Mouse (Mus musculus) ES-E14 (cell line): ENCODE measurements at regions not wholly inside any gene's neighbourhood (a gene's known extent, or its start where the extent isn't known, plus 50 kb on each side); places are given as distances from the start of the nearest gene placed in this dataset.
"Not testable (repeated sequence)": the region's sequence is repeated elsewhere in the genome, so short reads cannot be mapped to it uniquely, and the experiment has no call there.

Experiments used
- DNase-seq: peaks from one replicate; pipeline ENCODE4 v3.0.0-alpha.2; 2013; ENCODE audit warnings: low read depth, low spot score
- H3K27ac ChIP-seq: 2 replicates; pipeline ENCODE4 v1.5.1; 2012; ENCODE audit warnings: low read depth, mild to moderate bottlenecking, low read length, moderate library complexity, mixed read lengths; ENCODE audit not compliant: poor library complexity, insufficient read depth, severe bottlenecking
- H3K36me3 ChIP-seq: 2 replicates; pipeline ENCODE4 v1.6.1; 2012; ENCODE audit warnings: mild to moderate bottlenecking, low read length, moderate library complexity, mixed read lengths; ENCODE audit not compliant: control insufficient read depth, poor library complexity, insufficient read depth, severe bottlenecking
- H3K4me1 ChIP-seq, 2 experiments: fragments of 150-350 bp in 1 of 2; sonication (generic) in 1 of 2; 2 replicates each; pipeline ENCODE4 v1.6.1; 2012; ENCODE audit warnings: low read length in 2 of 2, mild to moderate bottlenecking in 1 of 2, mixed read lengths in 1 of 2; ENCODE audit not compliant: control insufficient read depth in 2 of 2, insufficient read depth in 2 of 2, poor library complexity in 1 of 2
- H3K4me3 ChIP-seq, 2 experiments: fragments of 150-350 bp in 1 of 2; sonication (generic) in 1 of 2; 2 replicates each; pipeline ENCODE4 v1.5.1; 2012; ENCODE audit warnings: low read length in 2 of 2, low read depth in 1 of 2, mild to moderate bottlenecking in 1 of 2, mixed read lengths in 1 of 2; ENCODE audit not compliant: insufficient read depth in 1 of 2, poor library complexity in 1 of 2, severe bottlenecking in 1 of 2
- H3K9ac ChIP-seq: 2 replicates; pipeline ENCODE4 v1.6.1; 2012; ENCODE audit warnings: low read depth, mild to moderate bottlenecking, low read length, mixed read lengths; ENCODE audit not compliant: poor library complexity, insufficient read depth, severe bottlenecking
- H3K9me3 ChIP-seq: fragments of 150-350 bp; sonication (generic); 2 replicates; pipeline ENCODE4 v1.6.1; 2012; ENCODE audit warnings: low read depth, mild to moderate bottlenecking, low read length; ENCODE audit not compliant: control insufficient read depth, insufficient read depth
- CHD2 ChIP-seq: IDR thresholded peaks from 2 replicates; pipeline ENCODE4 v1.6.1; 2014; ENCODE audit warnings: mild to moderate bottlenecking, low read depth, low read length, inconsistent platforms
- HCFC1 ChIP-seq: IDR thresholded peaks from 2 replicates; pipeline ENCODE4 v1.6.1; 2012; ENCODE audit warnings: low read length, inconsistent platforms, borderline replicate concordance; ENCODE audit not compliant: insufficient read depth
- MAFK ChIP-seq: IDR thresholded peaks from 2 replicates; pipeline ENCODE4 v1.6.1; 2014; ENCODE audit warnings: mild to moderate bottlenecking, low read depth, low read length, inconsistent platforms; ENCODE audit not compliant: insufficient read depth
- ZC3H11A ChIP-seq: IDR thresholded peaks from 2 replicates; pipeline ENCODE4 v1.6.1; 2012; ENCODE audit warnings: low read depth, mild to moderate bottlenecking, inconsistent platforms, low read length, borderline replicate concordance
- ZNF384 ChIP-seq: IDR thresholded peaks from 2 replicates; pipeline ENCODE4 v1.6.1; 2012; ENCODE audit warnings: low read depth, low read length, inconsistent platforms
- in situ Hi-C, 2 experiments: fragments of 600-800 bp; cut with MboI; formaldehyde crosslinking; loops; one replicate each; pipeline ENCODE4 v1.15.1; 2025; ENCODE audit warnings: low sequenced_read_pairs in 2 of 2, inconsistent platforms in 1 of 2; ENCODE audit not compliant: unreplicated experiment in 2 of 2

GRCm38 (mm10) chrX:50583741-50584580, 155.7 kb upstream of the Olfr1324 start:
- H3K27ac ChIP-seq: no peak overlapping the region
- no peak overlapping the region for H3K9ac ChIP-seq
- no peak for DNase-seq
- H3K9me3 ChIP-seq: no peaks in the 10 kb centered on the region
- no peak overlapping the region for H3K4me3 ChIP-seq
- peaks cover 22% of the 10 kb centered on the region for H3K36me3 ChIP-seq
- TF ChIP-seq HCFC1 (peak; percentile 41; the same call in 1 of the 2 replicates), ZC3H11A (0 out of 2 replicates have a peak, but pooled peaks have one; percentile 12), ZNF384 (peak; percentile 99), MAFK (no peak), CHD2 (no peak)
- no peaks in the 10 kb centered on the region for H3K4me1 ChIP-seq
- in situ Hi-C loops: no loop called here

GRCm38 (mm10) chrX:50580200-50580599, 151.9 kb upstream of the Olfr1324 start:
- no peak for TF ChIP-seq ZC3H11A
- peak; percentile 99 for TF ChIP-seq ZNF384
- no peak for TF ChIP-seq HCFC1
- TF ChIP-seq MAFK: peak; percentile 28; the same call in 1 of the 2 replicates
- no peak overlapping the region for H3K27ac ChIP-seq
- in situ Hi-C loops: no loop called here
- DNase-seq: no peak
- H3K9ac ChIP-seq: no peak overlapping the region
- H3K36me3 ChIP-seq: peaks cover 17% of the 10 kb centered on the region
- H3K4me3 ChIP-seq: no peak overlapping the region
- no peaks in the 10 kb centered on the region for H3K4me1 ChIP-seq
- no peaks in the 10 kb centered on the region for H3K9me3 ChIP-seq

- Histone ChIP-seq H3K27ac (no peak overlapping the region), H3K4me3 (no peak overlapping the region), H3K36me3 (peaks cover 5% of the 10 kb centered on the region), H3K4me1 (no peaks in the 10 kb centered on the region), H3K9me3 (no peaks in the 10 kb centered on the region), H3K9ac (peak overlapping the region; percentile 37; the same call in 1 of the 2 replicates)
- no peak for DNase-seq
- peak; percentile 51; the same call in 1 of the 2 replicates for TF ChIP-seq HCFC1
- peak; percentile 100 for TF ChIP-seq ZNF384
- TF ChIP-seq CHD2: no peak
- TF ChIP-seq MAFK: peak; percentile 27; the same call in 1 of the 2 replicates
- no peak for TF ChIP-seq ZC3H11A
- in situ Hi-C loops: no loop called here
Measured at GRCm38 (mm10) chrX:50576824-50577223, 148.5 kb upstream of the Olfr1324 start.

DNA sequence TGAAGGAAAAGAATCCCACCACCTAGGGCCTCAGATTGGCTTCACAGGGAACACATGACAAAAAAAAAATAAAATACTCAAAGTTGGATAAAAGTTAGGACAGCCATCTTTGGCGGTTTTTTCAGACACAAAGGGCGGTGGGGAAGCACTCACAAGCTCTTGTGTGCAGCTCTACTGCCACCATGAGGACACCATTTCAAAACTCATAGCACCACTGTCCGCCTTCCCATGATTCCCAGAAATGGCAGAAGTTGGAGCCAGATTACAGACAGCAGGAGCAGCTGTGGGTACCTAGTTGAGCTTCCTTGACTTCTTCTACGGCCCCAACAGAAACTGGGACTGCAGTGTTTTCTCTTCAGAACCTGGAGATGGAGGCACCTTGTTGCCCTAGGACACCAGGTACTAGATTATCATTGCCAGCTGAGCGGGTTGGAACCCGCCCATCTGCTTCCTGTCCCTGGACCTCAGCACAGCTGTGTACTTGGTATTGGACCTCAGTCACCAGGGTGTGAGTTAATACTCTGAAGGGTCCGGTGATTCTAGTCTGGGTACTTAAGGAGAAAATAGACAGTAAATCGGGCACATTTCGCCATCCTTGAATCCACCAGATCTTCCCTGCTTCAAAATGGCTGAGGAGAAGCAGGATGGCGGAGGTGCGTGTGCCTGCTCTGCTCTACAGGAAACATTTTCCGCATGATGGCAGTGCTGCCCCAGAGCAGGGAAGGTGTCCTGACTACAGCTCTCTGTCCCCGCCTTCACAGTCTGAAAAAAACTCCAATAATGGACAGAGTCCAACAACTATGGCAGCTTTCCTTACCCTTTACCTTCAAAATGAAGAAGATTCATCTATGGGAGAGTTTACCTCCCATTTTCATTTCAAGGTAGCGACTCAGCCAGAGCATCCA, 144.1 kb upstream of the Olfr1324 start:
- peak; percentile 43; the same call in 1 of the 2 replicates for TF ChIP-seq MAFK
- TF ChIP-seq HCFC1: peak; percentile 60; the same call in 1 of the 2 replicates
- TF ChIP-seq ZNF384: peak; percentile 100
- DNase-seq, H3K27ac ChIP-seq, in situ Hi-C loops, H3K9me3 ChIP-seq, H3K4me3 ChIP-seq, H3K4me1 ChIP-seq: not testable (repeated sequence)
- Histone ChIP-seq H3K36me3 (peaks cover 12% of the 10 kb centered on the region), H3K9ac (peak overlapping the region; percentile 38; the same call in 1 of the 2 replicates)
